11 mouse cellular contexts compared by ENCODE assay signal in genomic region chr1:152792736-152793494, GRCm38 (mm10). TPM values are rescaled to one million over a fixed set of nuclear protein-coding genes. Genes with fewer than 3 reads are reported as not detected.
DNase-seq lines count a peak whose midpoint lies in the region; ATAC-seq and TF ChIP-seq lines count a peak whose summit lies in the region.
"Had no signal": no experiment of that assay in that cellular context is flagged by ENCODE, and none has a peak within 500 bp of the region (broad histone marks: within the 10 kb centered on the region; RNA-seq: fewer than 3 reads in every experiment).

No protein-coding gene starts in this region.

- no peak overlapping the region; the same call in none of the 2 replicates for H3K4me2 ChIP-seq in forebrain, embryonic 11.5 days (ENCODE audit: low read depth, low read length, severe bottlenecking)
- no peak overlapping the region for H3K4me2 ChIP-seq in forebrain, embryonic 15.5 days (replicated peaks)
- H3K4me2 ChIP-seq in embryonic facial prominence, embryonic 14.5 days (ENCODE audit: low read depth, low read length), result no peak overlapping the region

- peak; percentile 80 for TF ChIP-seq EP300 in ES-Bruce4 (IDR thresholded peaks at IDR 0.05; ENCODE audit: insufficient read depth, low read depth, low read length)
- no peak for TF ChIP-seq EP300 in heart, adult 2 months (IDR thresholded peaks at IDR 0.05; ENCODE audit: insufficient read depth, low read depth, low read length)

- H3K36me3 ChIP-seq in forebrain, embryonic 11.5 days (ENCODE audit: control insufficient read depth, insufficient read depth, low read length), result no peaks in the 10 kb centered on the region
- H3K36me3 ChIP-seq in forebrain, embryonic 15.5 days, result no peaks in the 10 kb centered on the region
- no peaks in the 10 kb centered on the region for H3K36me3 ChIP-seq in ES-Bruce4 (ENCODE audit: control insufficient read depth, insufficient read depth, low read length, poor library complexity, severe bottlenecking)
- no peaks in the 10 kb centered on the region for H3K36me3 ChIP-seq in embryonic facial prominence, embryonic 14.5 days (ENCODE audit: control insufficient read depth, insufficient read depth, low read length)
- no peaks in the 10 kb centered on the region for H3K36me3 ChIP-seq in heart, adult 2 months (ENCODE audit: control insufficient read depth, insufficient read depth, low read length)

- peak; percentile 42 for ATAC-seq in forebrain, embryonic 11.5 days (replicated peaks; ENCODE audit: low FRiP score)
- ATAC-seq in forebrain, embryonic 15.5 days (replicated peaks), result no peak
- peak; percentile 70; the same call in 1 of the 2 replicates for ATAC-seq in embryonic facial prominence, embryonic 14.5 days (ENCODE audit: low read depth)

- no peaks in the 10 kb centered on the region for H3K27me3 ChIP-seq in forebrain, embryonic 11.5 days (ENCODE audit: control insufficient read depth, insufficient read depth, low read length)
- no peaks in the 10 kb centered on the region for H3K27me3 ChIP-seq in forebrain, embryonic 15.5 days
- no peaks in the 10 kb centered on the region for H3K27me3 ChIP-seq in ES-Bruce4 (ENCODE audit: control insufficient read depth, insufficient read depth, low read length, poor library complexity, severe bottlenecking)
- no peaks in the 10 kb centered on the region for H3K27me3 ChIP-seq in embryonic facial prominence, embryonic 14.5 days (replicated peaks; ENCODE audit: control insufficient read depth, insufficient read depth, low read length)
- H3K27me3 ChIP-seq in heart, adult 2 months (ENCODE audit: control insufficient read depth, insufficient read depth, low read length), result no peaks in the 10 kb centered on the region

- H3K9me3 ChIP-seq in forebrain, embryonic 11.5 days (ENCODE audit: control insufficient read depth, low read length), result no peaks in the 10 kb centered on the region; the same call in 1 of the 2 replicates
- H3K9me3 ChIP-seq in forebrain, embryonic 15.5 days, result no peaks in the 10 kb centered on the region
- H3K9me3 ChIP-seq in ES-Bruce4 (replicated peaks; ENCODE audit: control insufficient read depth, insufficient read depth, low read length, poor library complexity, severe bottlenecking), result no peaks in the 10 kb centered on the region
- H3K9me3 ChIP-seq in embryonic facial prominence, embryonic 14.5 days (ENCODE audit: control insufficient read depth, low read length), result no peaks in the 10 kb centered on the region

- H3K27ac ChIP-seq in forebrain, embryonic 11.5 days (ENCODE audit: low read depth, low read length), result no peak overlapping the region
- no peak overlapping the region for H3K27ac ChIP-seq in forebrain, embryonic 15.5 days (replicated peaks)
- peak overlapping the region; percentile 95 for H3K27ac ChIP-seq in ES-Bruce4 (ENCODE audit: insufficient read depth, low read length)
- H3K27ac ChIP-seq in embryonic facial prominence, embryonic 14.5 days (replicated peaks; ENCODE audit: low read depth, low read length), result peak overlapping the region; percentile 13
- H3K27ac ChIP-seq in heart, adult 2 months, result no peak overlapping the region

- H3K79me2 ChIP-seq in heart, adult 2 months (replicated peaks; ENCODE audit: control insufficient read depth, insufficient read depth, low read length), result no peaks in the 10 kb centered on the region

- H3K4me1 ChIP-seq in forebrain, embryonic 11.5 days (replicated peaks; ENCODE audit: control insufficient read depth, insufficient read depth, low read length), result peaks cover 13% of the 10 kb centered on the region
- peaks cover 8% of the 10 kb centered on the region for H3K4me1 ChIP-seq in forebrain, embryonic 15.5 days
- peaks cover 4% of the 10 kb centered on the region for H3K4me1 ChIP-seq in ES-Bruce4 (ENCODE audit: control insufficient read depth, insufficient read depth, low read length)
- H3K4me1 ChIP-seq in embryonic facial prominence, embryonic 14.5 days (ENCODE audit: control insufficient read depth, insufficient read depth, low read length), result no peaks in the 10 kb centered on the region; the same call in 1 of the 2 replicates
- H3K4me1 ChIP-seq in heart, adult 2 months (ENCODE audit: control insufficient read depth, insufficient read depth, low read length), result peaks cover 4% of the 10 kb centered on the region; the same call in 1 of the 2 replicates

- intact Hi-C loops in left cerebral cortex, postnatal 14 days (cut with DNase I), result loop anchor here (5.0 kb wide), 1 partner anchor 109 kb away; the partner anchor contains the start of gene Smg7
- intact Hi-C loops in heart, adult 2 months (cut with DNase I), result loop anchor here (5.0 kb wide), 2 partner anchors 54 to 609 kb away; no protein-coding TSS in a partner anchor

- H3K4me3 ChIP-seq in forebrain, embryonic 11.5 days (ENCODE audit: low read depth, low read length), result no peak overlapping the region
- H3K4me3 ChIP-seq in forebrain, embryonic 15.5 days, result no peak overlapping the region
- H3K4me3 ChIP-seq in ES-Bruce4 (ENCODE audit: low read depth, low read length), result no peak overlapping the region
- H3K4me3 ChIP-seq in embryonic facial prominence, embryonic 14.5 days (ENCODE audit: low read depth, low read length), result no peak overlapping the region
- no peak overlapping the region for H3K4me3 ChIP-seq in heart, adult 2 months
- H3K4me3 ChIP-seq: megakaryocyte, embryonic 14.5 days had no signal

- 12% methylated on average over 12 of the region's 12 CpGs for WGBS in forebrain, embryonic 11.5 days
- WGBS in forebrain, embryonic 15.5 days, result 9% methylated on average over 12 of the region's 12 CpGs
- 26% methylated on average over 12 of the region's 12 CpGs for WGBS in embryonic facial prominence, embryonic 14.5 days
- 70% methylated on average over 12 of the region's 12 CpGs for WGBS in heart, adult 2 months

- 0 out of 2 replicates have a peak overlapping the region, but pooled peaks have one; percentile 2 for H3K9ac ChIP-seq in forebrain, embryonic 11.5 days (ENCODE audit: low read length)
- no peak overlapping the region for H3K9ac ChIP-seq in forebrain, embryonic 15.5 days (replicated peaks)
- H3K9ac ChIP-seq in ES-Bruce4 (ENCODE audit: low read depth, poor library complexity, severe bottlenecking), result no peak overlapping the region; the same call in 1 of the 2 replicates
- no peak overlapping the region for H3K9ac ChIP-seq in embryonic facial prominence, embryonic 14.5 days (ENCODE audit: low read depth, low read length)
- H3K9ac ChIP-seq in heart, adult 2 months (ENCODE audit: low read depth, low read length), result no peak overlapping the region

- TF ChIP-seq CTCF in ES-Bruce4 (IDR thresholded peaks at IDR 0.05; ENCODE audit: low read depth, low read length), result no peak
- TF ChIP-seq CTCF in heart, adult 2 months (IDR thresholded peaks at IDR 0.05), result no peak

- TF ChIP-seq POLR2A in ES-Bruce4 (IDR thresholded peaks at IDR 0.05; ENCODE audit: insufficient read depth, low read length), result no peak
- TF ChIP-seq POLR2A in heart, adult 2 months (IDR thresholded peaks at IDR 0.05; ENCODE audit: insufficient read depth, low read depth, low read length), result no peak

- no peak for DNase-seq in forebrain, embryonic 11.5 days (ENCODE audit: low spot score)
- DNase-seq in embryonic facial prominence, embryonic 14.5 days (ENCODE audit: low spot score), result peak; percentile 56
- peak; percentile 40 to 71 for DNase-seq in left cerebral cortex, postnatal 14 days (ENCODE audit: low spot score in 2 of 2)
- DNase-seq in lung, postnatal 36 days, result no peak
- no peak for DNase-seq in heart, adult 2 months
- DNase-seq in heart, adult 8-10 months (ENCODE audit: low spot score), result no peak
- DNase-seq: gastrocnemius, postnatal 10 days had no signal

RNA-seq across cellular contexts. Expression of gene Ncf2, which starts 7.1 kb away (rescaled TPM):
- polyA plus RNA-seq in forebrain, embryonic 11.5 days (2014; fragmentation: Nextera tagmentation; extraction: Ambion mirVana), result 2.5 TPM in 2 replicates
- 2.0 and 2.3 TPM in 2 replicates for polyA plus RNA-seq in forebrain, embryonic 15.5 days (2015; fragmentation: Nextera tagmentation; extraction: Ambion mirVana)
- 1.4 and 1.6 TPM in 2 replicates for polyA plus RNA-seq in ES-Bruce4 (2011; ENCODE audit: insufficient read depth, insufficient read length, low read depth, missing spikeins)
- 5.9 and 6.1 TPM in 2 replicates for polyA plus RNA-seq in embryonic facial prominence, embryonic 14.5 days (2014; fragmentation: Nextera tagmentation; extraction: Ambion mirVana)
- total RNA-seq in left cerebral cortex, postnatal 14 days (2021), result 1 to 10 TPM; 3.4 to 3.9 TPM
- 1 to 10 TPM; 3.3 to 4.0 TPM for total RNA-seq in heart, adult 2 months (2021)
- polyA plus RNA-seq in heart, adult 2 months (2012; rRNA removed), result 3.0 and 3.2 TPM in 2 replicates
- 1 to 10 TPM; 2.3 to 4.3 (median 3.9) TPM for total RNA-seq in heart, adult 8-10 months (2022)

RNA-seq across cellular contexts. Expression of gene Arpc5, which starts 26.6 kb away (rescaled TPM):
- polyA plus RNA-seq in forebrain, embryonic 11.5 days (2014; fragmentation: Nextera tagmentation; extraction: Ambion mirVana), result 252 and 259 TPM in 2 replicates
- polyA plus RNA-seq in forebrain, embryonic 15.5 days (2015; fragmentation: Nextera tagmentation; extraction: Ambion mirVana), result 377 and 388 TPM in 2 replicates
- 108 and 113 TPM in 2 replicates for polyA plus RNA-seq in ES-Bruce4 (2011; ENCODE audit: insufficient read depth, insufficient read length, low read depth, missing spikeins)
- polyA plus RNA-seq in embryonic facial prominence, embryonic 14.5 days (2014; fragmentation: Nextera tagmentation; extraction: Ambion mirVana), result 267 and 269 TPM in 2 replicates
- total RNA-seq in left cerebral cortex, postnatal 14 days (2021), result 100 to 1,000 TPM; 146 to 147 TPM
- 10 to 100 TPM; 26.4 to 27.7 TPM for total RNA-seq in heart, adult 2 months (2021)
- polyA plus RNA-seq in heart, adult 2 months (2012; rRNA removed), result 23.6 and 32.9 TPM in 2 replicates
- 10 to 100 TPM; 21.9 to 27.8 (median 25.9) TPM for total RNA-seq in heart, adult 8-10 months (2022)

RNA-seq across cellular contexts. Expression of gene Rgl1, which starts 26.8 kb away (rescaled TPM):
- 28.6 and 32.5 TPM in 2 replicates for polyA plus RNA-seq in forebrain, embryonic 11.5 days (2014; fragmentation: Nextera tagmentation; extraction: Ambion mirVana)
- 21.2 and 22.8 TPM in 2 replicates for polyA plus RNA-seq in forebrain, embryonic 15.5 days (2015; fragmentation: Nextera tagmentation; extraction: Ambion mirVana)
- polyA plus RNA-seq in ES-Bruce4 (2011; ENCODE audit: insufficient read depth, insufficient read length, low read depth, missing spikeins), result 3.0 and 5.4 TPM in 2 replicates
- polyA plus RNA-seq in embryonic facial prominence, embryonic 14.5 days (2014; fragmentation: Nextera tagmentation; extraction: Ambion mirVana), result 43.7 and 50.7 TPM in 2 replicates
- 100 to 1,000 TPM; 103 to 105 TPM for total RNA-seq in left cerebral cortex, postnatal 14 days (2021)
- 10 to 100 TPM; 28.4 to 33.2 TPM for total RNA-seq in heart, adult 2 months (2021)
- polyA plus RNA-seq in heart, adult 2 months (2012; rRNA removed), result 14.9 and 22.7 TPM in 2 replicates
- 10 to 100 TPM; 30.2 to 37.8 (median 35.0) TPM for total RNA-seq in heart, adult 8-10 months (2022)

RNA-seq across cellular contexts. Expression of gene Apobec4, which starts 42.6 kb away (rescaled TPM):
- polyA plus RNA-seq in forebrain, embryonic 11.5 days (2014; fragmentation: Nextera tagmentation; extraction: Ambion mirVana), result not detected in 2 replicates
- 0.27 TPM in 1 of 2 replicates, not detected in the other for polyA plus RNA-seq in forebrain, embryonic 15.5 days (2015; fragmentation: Nextera tagmentation; extraction: Ambion mirVana)
- polyA plus RNA-seq in ES-Bruce4 (2011; ENCODE audit: insufficient read depth, insufficient read length, low read depth, missing spikeins), result not detected in 2 replicates
- 0.13 and 0.25 TPM in 2 replicates for polyA plus RNA-seq in embryonic facial prominence, embryonic 14.5 days (2014; fragmentation: Nextera tagmentation; extraction: Ambion mirVana)
- total RNA-seq in left cerebral cortex, postnatal 14 days (2021), result not detected
- total RNA-seq in heart, adult 2 months (2021), result not detected
- polyA plus RNA-seq in heart, adult 2 months (2012; rRNA removed), result not detected in 2 replicates
- not detected for total RNA-seq in heart, adult 8-10 months (2022)
- total RNA-seq: gastrocnemius, postnatal 10 days had no signal
- polyA plus RNA-seq: kidney, embryonic 16.5 days had no signal

Comparison
In these comparisons a context has a peak if more than half of its experiments do, and no peak if none do; other contexts are left out.
1. DNase-seq: peak in embryonic facial prominence, embryonic 14.5 days (single experiment) and left cerebral cortex, postnatal 14 days (2 of 2); none in forebrain, embryonic 11.5 days (single experiment), lung, postnatal 36 days (single experiment), heart, adult 2 months (0 of 2) and heart, adult 8-10 months (single experiment).
2. H3K27ac ChIP-seq: peak in ES-Bruce4 (single experiment) and embryonic facial prominence, embryonic 14.5 days (single experiment); none in forebrain, embryonic 11.5 days (single experiment), forebrain, embryonic 15.5 days (single experiment) and heart, adult 2 months (single experiment).